ENCODE assay signal across 8 mouse cellular contexts in genomic region chr8:11311681-11312348, GRCm38 (mm10). TPM values are rescaled to one million over a fixed set of nuclear protein-coding genes. Genes with fewer than 3 reads are reported as not detected.
DNase-seq lines count a peak whose midpoint lies in the region; ATAC-seq lines count a peak whose summit lies in the region.

No protein-coding gene starts in this region.

- H3K4me1 ChIP-seq in forebrain, embryonic 16.5 days (replicated peaks; ENCODE audit: control insufficient read depth, insufficient read depth, low read length) = peaks cover 14% of the 10 kb centered on the region
- H3K4me1 ChIP-seq in midbrain, embryonic 12.5 days = peaks cover 30% of the 10 kb centered on the region

- peak; percentile 55 for ATAC-seq in forebrain, embryonic 16.5 days
- ATAC-seq in midbrain, embryonic 12.5 days (ENCODE audit: low FRiP score, low read depth) = no peak

- peak; percentile 63 for DNase-seq in urinary bladder, postnatal 14 days (ENCODE audit: low spot score)
- no peak for DNase-seq in urinary bladder, postnatal 10 days (ENCODE audit: low spot score)
- DNase-seq in heart, postnatal 36 days = peak; percentile 74 to 79
- DNase-seq in left cerebral cortex, postnatal 25 days (ENCODE audit: low spot score in 2 of 2) = peak; percentile 27
- peak; percentile 13 for DNase-seq in telencephalon, adult 2 months (ENCODE audit: low read depth, low spot score)
- DNase-seq in thymus, postnatal 10 days (ENCODE audit: low spot score in 2 of 2) = no peak

- H3K36me3 ChIP-seq in forebrain, embryonic 16.5 days (ENCODE audit: control insufficient read depth, insufficient read depth) = no peaks in the 10 kb centered on the region
- H3K36me3 ChIP-seq in midbrain, embryonic 12.5 days = no peaks in the 10 kb centered on the region

- peak overlapping the region; percentile 64 for H3K4me3 ChIP-seq in forebrain, embryonic 16.5 days (replicated peaks; ENCODE audit: low read length)
- H3K4me3 ChIP-seq in midbrain, embryonic 12.5 days = peak overlapping the region; percentile 62

- peaks cover 22% of the 10 kb centered on the region for H3K27me3 ChIP-seq in forebrain, embryonic 16.5 days (replicated peaks; ENCODE audit: control insufficient read depth, insufficient read depth, low read length)
- H3K27me3 ChIP-seq in midbrain, embryonic 12.5 days = peaks cover 93% of the 10 kb centered on the region

- WGBS in forebrain, embryonic 16.5 days = 3% methylated on average over 34 of the region's 34 CpGs
- 2% methylated on average over 34 of the region's 34 CpGs for WGBS in midbrain, embryonic 12.5 days

- H3K27ac ChIP-seq in forebrain, embryonic 16.5 days (ENCODE audit: low read length) = no peak overlapping the region; the same call in 1 of the 2 replicates
- no peak overlapping the region for H3K27ac ChIP-seq in midbrain, embryonic 12.5 days (replicated peaks)

- intact Hi-C loops in heart, postnatal 36 days (cut with DNase I) = loop anchor here (2.0 kb wide), 2 partner anchors 33 to 59 kb away; no protein-coding TSS in a partner anchor
- intact Hi-C loops in left cerebral cortex, postnatal 25 days (cut with DNase I) = loop anchor here (1.0 to 5.0 kb wide), 2 partner anchors 35 to 70 kb away; no protein-coding TSS in a partner anchor

- H3K4me2 ChIP-seq in forebrain, embryonic 16.5 days (ENCODE audit: low read length) = peak overlapping the region; percentile 77
- H3K4me2 ChIP-seq in midbrain, embryonic 12.5 days (replicated peaks) = peak overlapping the region; percentile 94

- no peaks in the 10 kb centered on the region for H3K9me3 ChIP-seq in forebrain, embryonic 16.5 days (ENCODE audit: control insufficient read depth, low read length)
- H3K9me3 ChIP-seq in midbrain, embryonic 12.5 days = no peaks in the 10 kb centered on the region

- H3K9ac ChIP-seq in forebrain, embryonic 16.5 days (replicated peaks; ENCODE audit: low read depth, low read length) = peak overlapping the region; percentile 71
- peak overlapping the region; percentile 64 for H3K9ac ChIP-seq in midbrain, embryonic 12.5 days (replicated peaks)

RNA-seq across cellular contexts. Expression of gene Col4a2, which starts 0.8 kb away (rescaled TPM):
- polyA plus RNA-seq in forebrain, embryonic 16.5 days (2015; fragmentation: Nextera tagmentation; extraction: Ambion mirVana) = 29.1 and 35.3 TPM in 2 replicates
- 100 to 1,000 TPM; 228 to 282 TPM for total RNA-seq in heart, postnatal 36 days (2021)
- 10 to 100 TPM; 47.5 to 52.4 TPM for total RNA-seq in left cerebral cortex, postnatal 25 days (2021)
- polyA plus RNA-seq in midbrain, embryonic 12.5 days (2016; fragmentation: Nextera tagmentation; extraction: Ambion mirVana) = 73.3 and 82.0 TPM in 2 replicates

RNA-seq across cellular contexts. Expression of gene Col4a1, which starts 0.8 kb away (rescaled TPM):
- polyA plus RNA-seq in forebrain, embryonic 16.5 days (2015; fragmentation: Nextera tagmentation; extraction: Ambion mirVana) = 69.0 and 90.6 TPM in 2 replicates
- 100 to 1,000 TPM; 371 to 526 TPM for total RNA-seq in heart, postnatal 36 days (2021)
- 10 to 100 TPM; 55.5 to 63.1 TPM for total RNA-seq in left cerebral cortex, postnatal 25 days (2021)
- polyA plus RNA-seq in midbrain, embryonic 12.5 days (2016; fragmentation: Nextera tagmentation; extraction: Ambion mirVana) = 147 and 176 TPM in 2 replicates

Comparison
In these comparisons a context has a peak if more than half of its experiments do, and no peak if none do; other contexts are left out.
1. DNase-seq: peak in urinary bladder, postnatal 14 days (single experiment), heart, postnatal 36 days (2 of 2), left cerebral cortex, postnatal 25 days (2 of 2) and telencephalon, adult 2 months (single experiment); none in urinary bladder, postnatal 10 days (single experiment) and thymus, postnatal 10 days (0 of 2).
2. RNA of gene Col4a2, which starts 0.8 kb away (total RNA-seq): 228 to 282 TPM in heart, postnatal 36 days; 47.5 to 52.4 TPM in left cerebral cortex, postnatal 25 days; every median in the first group is over 4 times any median in the second.
3. RNA of gene Col4a1, which starts 0.8 kb away (total RNA-seq): 371 to 526 TPM in heart, postnatal 36 days; 55.5 to 63.1 TPM in left cerebral cortex, postnatal 25 days; every median in the first group is over 4 times any median in the second.